Mouse (Mus musculus) lung, embryonic 14.5 days (tissue): Measurements from ENCODE around the gene Rcan1. TPM values are rescaled to one million over a fixed set of nuclear protein-coding genes. Genes with fewer than 3 reads are reported as not detected.
A peak's percentile ranks its signal among the peaks of the same experiment; 100 is the strongest.

ENCODE experiments used
- ATAC-seq: fragments of 200-750 bp; cut with Nextera tagmentation; 2 replicates; pipeline ENCODE4 v1.8.0; 2017; ENCODE audit warnings: mild to moderate bottlenecking, moderate TSS enrichment, moderate library complexity; ENCODE audit not compliant: insufficient read depth
- DNase-seq: peaks from one replicate; pipeline ENCODE4 v3.0.0-alpha.2; 2015
- H3K27ac ChIP-seq: fragments of 300-500 bp; sonication (generic); 2 replicates; pipeline ENCODE4 v1.5.1; 2014; ENCODE audit warnings: low read depth, mild to moderate bottlenecking, moderate library complexity
- H3K27me3 ChIP-seq: fragments of 300-500 bp; sonication (generic); 2 replicates; pipeline ENCODE4 v1.6.1; 2014; ENCODE audit warnings: low read length, control low read depth; ENCODE audit not compliant: insufficient read depth
- H3K36me3 ChIP-seq: fragments of 300-500 bp; sonication (generic); 2 replicates; pipeline ENCODE4 v1.6.1; 2014; ENCODE audit warnings: control low read depth; ENCODE audit not compliant: insufficient read depth
- H3K4me1 ChIP-seq: fragments of 300-500 bp; sonication (generic); 2 replicates; pipeline ENCODE4 v1.6.1; 2014; ENCODE audit warnings: antibody characterized with exemption, control low read depth; ENCODE audit not compliant: insufficient read depth
- H3K4me2 ChIP-seq: fragments of 300-500 bp; sonication (generic); 2 replicates; pipeline ENCODE4 v1.6.1; 2014; ENCODE audit warnings: mild to moderate bottlenecking
- H3K4me3 ChIP-seq: fragments of 300-500 bp; sonication (generic); 2 replicates; pipeline ENCODE4 v1.5.1; 2014; ENCODE audit warnings: low read depth, low read length
- H3K9ac ChIP-seq: fragments of 300-500 bp; sonication (generic); 2 replicates; pipeline ENCODE4 v1.6.1; 2014
- H3K9me3 ChIP-seq: fragments of 300-500 bp; sonication (generic); 2 replicates; pipeline ENCODE4 v1.6.1; 2016; ENCODE audit warnings: low read depth, low read length, control low read depth
- CTCF ChIP-seq: IDR thresholded peaks from 2 replicates; pipeline ENCODE4 v1.5.1; 2016; ENCODE audit warnings: antibody characterized with exemption, low read depth
- WGBS: fragments of 180-500 bp; shearing (Covaris S2); extraction: QIAGEN DNeasy Blood & Tissue Kit; methylation state at CpG from one replicate; pipeline ENCODE4 v1.1.7; 2014; 5-methylcytosine and 5-hydroxymethylcytosine counted together
- polyA plus RNA-seq: library from polyadenylated mRNA; unstranded; fragments of >200 nt; fragmentation: Nextera tagmentation; extraction: Ambion mirVana; gene quantifications from 2 replicates; pipeline ENCODE4 v1.2.1, GENCODE M21; 2014

The Rcan1 gene
- polyA plus RNA-seq, 1 experiment from 2014 or later = 47.8 TPM

- H3K27me3 ChIP-seq = no peaks in the 10 kb centered on the region
- DNase-seq (no peak), ATAC-seq (no peak)
- no peak overlapping the region for H3K4me3 ChIP-seq
- no peak overlapping the region for H3K27ac ChIP-seq
- WGBS = 60% methylated on average over 6 of the region's 6 CpGs
- no peaks in the 10 kb centered on the region for H3K9me3 ChIP-seq
- H3K4me2 ChIP-seq = no peak overlapping the region
- TF ChIP-seq CTCF = no peak
- no peaks in the 10 kb centered on the region for H3K36me3 ChIP-seq
- no peaks in the 10 kb centered on the region for H3K4me1 ChIP-seq
- H3K9ac ChIP-seq = no peak overlapping the region
Measured at GRCm38 (mm10) chr16:92381092-92381491, 89.6 kb downstream of the Rcan1 start.

DNA sequence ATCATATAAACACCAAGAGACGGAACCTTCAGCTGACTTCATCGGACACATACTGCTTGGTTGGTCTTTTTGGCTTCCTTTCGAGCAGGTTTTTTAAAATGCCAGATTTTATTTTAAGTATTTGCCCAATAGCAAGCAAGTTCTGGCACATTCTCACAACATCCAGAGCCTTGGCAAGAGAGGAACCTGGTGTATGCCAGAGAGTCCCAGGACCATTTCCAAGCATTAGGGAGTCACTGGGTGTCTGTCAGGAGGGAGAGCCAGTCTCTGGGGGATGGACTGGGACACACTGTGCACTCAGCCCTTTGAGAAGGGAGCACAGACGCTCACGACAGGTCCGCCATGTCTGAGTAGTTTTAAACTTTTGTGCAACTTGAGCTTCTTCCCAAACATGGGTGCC, 93.7 kb downstream of the Rcan1 start:
- H3K4me1 ChIP-seq = no peaks in the 10 kb centered on the region
- no peak for TF ChIP-seq CTCF
- no peaks in the 10 kb centered on the region for H3K27me3 ChIP-seq
- no peak overlapping the region for H3K27ac ChIP-seq
- H3K36me3 ChIP-seq = no peaks in the 10 kb centered on the region
- no peaks in the 10 kb centered on the region for H3K9me3 ChIP-seq
- no peak overlapping the region for H3K4me2 ChIP-seq
- H3K4me3 ChIP-seq = no peak overlapping the region
- DNase-seq = no peak
- no peak overlapping the region for H3K9ac ChIP-seq
- 85% methylated on average over 6 of the region's 6 CpGs for WGBS
- ATAC-seq = no peak

DNA sequence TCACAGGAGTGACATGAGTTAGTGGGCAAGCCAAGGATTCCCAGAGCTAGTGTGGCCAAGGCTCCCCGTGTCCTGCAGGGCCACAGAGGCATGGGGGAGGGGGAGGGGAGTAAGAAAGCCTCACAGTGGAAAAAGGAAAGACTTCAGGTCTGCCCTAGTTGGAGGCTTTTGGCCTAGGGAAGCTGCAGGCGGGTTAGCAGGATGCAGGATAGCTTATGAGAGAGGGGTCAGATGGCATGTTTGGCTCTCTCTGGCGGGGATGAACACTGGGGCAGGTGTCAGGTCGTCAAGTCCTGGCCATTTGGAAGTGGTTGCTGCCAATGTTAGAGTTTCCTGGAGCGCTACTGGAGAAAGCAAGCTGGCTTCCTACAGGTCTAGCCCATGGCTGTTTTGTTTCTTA, 99.0 kb downstream of the Rcan1 start:
- H3K4me3 ChIP-seq = no peak overlapping the region
- H3K27me3 ChIP-seq = peaks cover 4% of the 10 kb centered on the region; the same call in 1 of the 2 replicates
- no peak overlapping the region for H3K27ac ChIP-seq
- no peak for TF ChIP-seq CTCF
- DNase-seq = no peak
- no peak for ATAC-seq
- H3K36me3 ChIP-seq = no peaks in the 10 kb centered on the region
- no peak overlapping the region for H3K9ac ChIP-seq
- 30% methylated on average over 5 of the region's 5 CpGs for WGBS
- no peaks in the 10 kb centered on the region for H3K9me3 ChIP-seq
- no peaks in the 10 kb centered on the region for H3K4me1 ChIP-seq
- no peak overlapping the region for H3K4me2 ChIP-seq

DNA sequence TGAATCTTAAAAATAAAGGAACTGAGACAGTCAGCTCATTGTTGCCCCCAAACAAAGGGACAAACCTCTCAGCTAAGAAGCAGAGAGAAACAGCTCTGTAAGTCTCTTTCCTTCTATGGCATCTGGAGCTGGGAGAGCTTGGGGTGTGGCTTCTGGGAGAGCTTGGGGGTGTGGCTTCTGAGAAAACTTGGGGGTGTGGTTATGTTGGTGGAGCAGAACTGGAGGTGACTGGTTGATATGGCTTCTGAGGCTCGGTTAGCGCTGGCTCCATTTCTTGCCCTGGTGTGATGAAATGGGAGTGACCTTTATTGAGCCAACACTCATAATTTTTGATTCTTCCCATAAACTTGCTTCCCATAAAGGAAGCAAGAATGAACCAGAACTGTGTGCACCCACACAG, 101.4 kb downstream of the Rcan1 start:
- 30% methylated on average over 2 of the region's 2 CpGs for WGBS
- Histone ChIP-seq H3K9me3 (no peaks in the 10 kb centered on the region), H3K4me3 (no peak overlapping the region), H3K36me3 (no peaks in the 10 kb centered on the region), H3K4me1 (no peaks in the 10 kb centered on the region), H3K9ac (no peak overlapping the region), H3K27ac (no peak overlapping the region), H3K4me2 (no peak overlapping the region), H3K27me3 (peaks cover 4% of the 10 kb centered on the region; the same call in 1 of the 2 replicates)
- ATAC-seq (no peak; the same call in 1 of the 2 replicates), DNase-seq (peak; percentile 61)
- no peak for TF ChIP-seq CTCF

GRCm38 (mm10) chr16:92365477-92365876, 105.2 kb downstream of the Rcan1 start:
- TF ChIP-seq CTCF = no peak
- Histone ChIP-seq H3K36me3 (no peaks in the 10 kb centered on the region), H3K9me3 (no peaks in the 10 kb centered on the region), H3K27me3 (peaks cover 4% of the 10 kb centered on the region; the same call in 1 of the 2 replicates), H3K9ac (no peak overlapping the region), H3K27ac (no peak overlapping the region), H3K4me3 (no peak overlapping the region), H3K4me1 (no peaks in the 10 kb centered on the region), H3K4me2 (no peak overlapping the region)
- 41% methylated on average over 7 of the region's 7 CpGs for WGBS
- ATAC-seq (no peak; the same call in 1 of the 2 replicates), DNase-seq (peak; percentile 38)

GRCm38 (mm10) chr16:92360711-92361110, 110.0 kb downstream of the Rcan1 start:
- H3K9ac ChIP-seq = no peak overlapping the region
- no peak for TF ChIP-seq CTCF
- no peak overlapping the region for H3K27ac ChIP-seq
- no peaks in the 10 kb centered on the region for H3K4me1 ChIP-seq
- H3K4me3 ChIP-seq = no peak overlapping the region
- H3K9me3 ChIP-seq = no peaks in the 10 kb centered on the region
- ATAC-seq (no peak), DNase-seq (no peak)
- H3K36me3 ChIP-seq = no peaks in the 10 kb centered on the region
- no peak overlapping the region for H3K4me2 ChIP-seq
- no peaks in the 10 kb centered on the region for H3K27me3 ChIP-seq
- 34% methylated on average over 7 of the region's 7 CpGs for WGBS

- Histone ChIP-seq H3K9ac (no peak within 1 kb of the TSS; the same call in 1 of the 2 replicates), H3K27ac (no peak within 1 kb of the TSS), H3K4me2 (peak within 1 kb of the TSS; percentile 31)
Measured at GRCm38 (mm10) chr16:92359229-92359628, 111.4 kb downstream of the Rcan1 start, which contains the start of gene Kcne1. Kcne1 (minus strand) TSS chr16:92359468.

More at GRCm38 (mm10) chr16:92359229-92359628, 111.4 kb downstream of the Rcan1 start, which contains the start of gene Kcne1:
- H3K4me3 ChIP-seq = no peak within 1 kb of the TSS
- WGBS = 40% methylated on average over 9 of the region's 9 CpGs
- H3K27me3 ChIP-seq = no peaks in the 10 kb centered on the region
- H3K9me3 ChIP-seq = no peaks in the 10 kb centered on the region
- TF ChIP-seq CTCF = no peak
- H3K36me3 ChIP-seq = no peaks in the 10 kb centered on the region
- DNase-seq (no peak), ATAC-seq (0 out of 2 replicates have a peak, but pooled peaks have one; percentile 23)
- H3K4me1 ChIP-seq = no peaks in the 10 kb centered on the region
